Mouse (Mus musculus) T-helper 1 cell (primary cell): ENCODE data around the gene Shd.

Experiments
- in situ Hi-C: fragments of 300-600 bp; cut with MboI, MseI; formaldehyde crosslinking; loops from one replicate; pipeline ENCODE4 v1.15.1; 2025; ENCODE audit warnings: high pct_unique_total_duplicates

Shd gene

DNA sequence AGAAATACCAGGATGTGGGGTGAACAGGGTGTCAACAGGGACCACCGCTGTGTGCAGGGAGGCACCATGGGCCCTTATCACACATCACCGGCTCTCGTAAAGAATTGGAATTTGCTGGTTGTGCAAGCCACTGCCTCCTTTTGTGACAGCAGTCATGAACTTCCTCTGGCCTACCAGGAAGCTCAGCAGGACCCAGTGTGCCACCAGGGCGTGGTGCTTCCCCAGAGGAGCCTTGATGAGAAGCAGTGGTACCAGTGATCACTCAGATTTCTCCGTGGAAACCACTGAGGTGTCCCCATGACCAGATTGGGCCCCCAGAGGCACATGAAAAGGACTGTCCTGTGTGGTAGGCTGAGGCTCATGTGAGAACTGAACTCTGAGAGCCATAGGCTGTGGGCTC lies 53.1 kb downstream of the Shd start:
- in situ Hi-C loops, result no loop called here

DNA sequence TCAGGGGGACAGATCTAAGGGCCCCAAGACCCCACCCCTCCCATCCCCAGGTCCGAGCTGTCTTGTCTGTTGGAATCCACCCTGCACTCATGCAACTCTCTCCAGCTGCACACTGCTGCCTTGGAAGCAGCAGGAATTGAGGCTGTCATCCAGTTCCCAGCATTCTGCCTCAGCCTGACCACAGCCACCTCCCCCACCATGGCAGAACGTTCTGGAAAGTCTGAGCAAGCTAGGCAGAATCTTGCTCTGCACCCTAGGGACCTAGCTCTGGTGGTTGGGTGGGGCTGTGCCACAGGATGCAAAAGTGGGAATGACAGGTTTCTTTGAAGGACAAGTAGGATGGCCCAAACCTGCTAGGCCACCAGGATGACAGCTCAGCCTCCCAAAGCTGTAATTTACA lies 54.2 kb downstream of the Shd start:
- in situ Hi-C loops, result no loop called here

GRCm38 (mm10) chr17:56024931-56025330 lies 54.7 kb downstream of the Shd start:
- in situ Hi-C loops, result no loop called here
